Mouse (Mus musculus): ENCODE measurements around the gene Tomm40l. TPM values are rescaled to one million over a fixed set of nuclear protein-coding genes. Genes with fewer than 3 reads are reported as not detected.

Tomm40l gene
- polyA plus RNA-seq, 1 experiment from 2014 or later = 33.9 TPM

DNA sequence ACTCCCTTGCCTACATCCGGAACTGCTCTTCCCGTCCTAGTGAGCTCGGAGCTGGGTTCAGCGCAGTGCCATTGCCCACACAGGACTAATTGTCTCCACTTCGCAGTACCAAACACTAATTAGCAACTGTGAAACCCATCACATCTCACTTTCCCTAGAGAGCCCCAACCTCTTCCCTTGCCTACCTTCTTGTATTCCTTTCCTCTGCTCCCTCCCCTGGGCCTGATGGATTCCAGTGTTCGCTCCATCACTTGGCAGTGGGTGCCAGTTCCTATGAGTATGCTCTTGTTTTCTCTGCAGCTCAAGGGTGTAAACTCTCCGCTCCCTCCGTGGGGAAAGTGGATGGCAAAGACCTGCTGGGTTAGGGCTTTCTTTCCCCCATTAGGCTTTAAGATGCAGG is 36.7 kb downstream of the Tomm40l start:
- H3K4me3 ChIP-seq = no peak overlapping the region
- no peak overlapping the region for H3K4me2 ChIP-seq (replicated peaks)
- 63% methylated on average over 8 of the region's 8 CpGs for WGBS
- H3K9ac ChIP-seq = no peak overlapping the region
- no peaks in the 10 kb centered on the region for H3K9me3 ChIP-seq
- H3K27me3 ChIP-seq = peaks cover 1% of the 10 kb centered on the region; the same call in 1 of the 2 replicates
- no peaks in the 10 kb centered on the region for H3K36me3 ChIP-seq
- H3K4me1 ChIP-seq = peaks cover 22% of the 10 kb centered on the region
- ATAC-seq (ENCODE audit: insufficient number of reproducible peaks, insufficient read depth, low FRiP score, low TSS enrichment) = no peak
- no peak overlapping the region for H3K27ac ChIP-seq

DNA sequence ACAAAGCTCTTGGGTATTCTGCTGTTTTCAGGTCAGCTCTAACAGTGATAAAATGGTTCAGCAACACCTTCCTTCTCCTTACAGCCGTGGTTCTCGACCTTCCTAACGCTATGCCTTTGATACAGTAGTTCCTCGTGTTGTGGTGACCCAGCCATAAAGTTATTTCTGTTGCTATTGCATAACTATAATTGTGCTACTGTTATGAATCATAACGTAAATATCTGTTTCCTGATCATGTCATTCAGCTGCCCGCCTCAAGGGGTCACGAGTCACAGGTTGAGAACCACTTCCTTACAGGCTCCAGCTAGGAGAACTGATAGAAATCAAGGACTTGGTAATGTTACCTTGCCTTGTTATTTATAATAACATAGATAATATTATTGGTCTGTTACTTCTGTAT is 38.0 kb downstream of the Tomm40l start:
- no peak for ATAC-seq (ENCODE audit: insufficient number of reproducible peaks, insufficient read depth, low FRiP score, low TSS enrichment)
- no peak overlapping the region for H3K27ac ChIP-seq
- H3K36me3 ChIP-seq = no peaks in the 10 kb centered on the region
- WGBS = 80% methylated on average over 7 of the region's 7 CpGs
- H3K27me3 ChIP-seq = no peaks in the 10 kb centered on the region
- no peaks in the 10 kb centered on the region for H3K9me3 ChIP-seq
- H3K4me1 ChIP-seq = peaks cover 16% of the 10 kb centered on the region
- H3K4me3 ChIP-seq = no peak overlapping the region
- H3K9ac ChIP-seq = no peak overlapping the region
- H3K4me2 ChIP-seq (replicated peaks) = no peak overlapping the region

DNA sequence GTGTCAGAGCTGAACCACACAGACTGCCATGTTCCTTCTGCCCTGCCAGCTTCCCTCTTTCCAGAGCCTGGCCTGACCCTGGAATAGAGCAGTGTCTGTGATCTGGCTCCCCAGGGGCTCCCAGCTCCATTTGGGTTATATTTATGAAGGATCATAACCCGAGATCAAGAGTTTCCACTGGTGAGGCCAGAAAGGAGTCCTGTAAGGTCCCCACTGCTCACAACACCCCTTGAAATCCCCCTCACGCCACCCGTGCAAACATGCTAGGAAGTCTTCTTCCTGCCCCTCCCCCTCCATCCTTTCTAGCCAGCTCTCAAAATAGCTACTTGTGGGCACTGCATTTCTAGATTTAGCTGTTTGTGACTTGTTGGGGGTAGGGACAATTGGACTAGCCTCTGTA is 38.7 kb downstream of the Tomm40l start:
- Histone ChIP-seq H3K27me3 (no peaks in the 10 kb centered on the region), H3K4me3 (no peak overlapping the region), H3K4me2 (replicated peaks) (no peak overlapping the region), H3K27ac (no peak overlapping the region), H3K4me1 (peaks cover 11% of the 10 kb centered on the region), H3K9ac (no peak overlapping the region), H3K36me3 (no peaks in the 10 kb centered on the region), H3K9me3 (no peaks in the 10 kb centered on the region)
- 62% methylated on average over 3 of the region's 3 CpGs for WGBS
- ATAC-seq (ENCODE audit: insufficient number of reproducible peaks, insufficient read depth, low FRiP score, low TSS enrichment) = no peak

DNA sequence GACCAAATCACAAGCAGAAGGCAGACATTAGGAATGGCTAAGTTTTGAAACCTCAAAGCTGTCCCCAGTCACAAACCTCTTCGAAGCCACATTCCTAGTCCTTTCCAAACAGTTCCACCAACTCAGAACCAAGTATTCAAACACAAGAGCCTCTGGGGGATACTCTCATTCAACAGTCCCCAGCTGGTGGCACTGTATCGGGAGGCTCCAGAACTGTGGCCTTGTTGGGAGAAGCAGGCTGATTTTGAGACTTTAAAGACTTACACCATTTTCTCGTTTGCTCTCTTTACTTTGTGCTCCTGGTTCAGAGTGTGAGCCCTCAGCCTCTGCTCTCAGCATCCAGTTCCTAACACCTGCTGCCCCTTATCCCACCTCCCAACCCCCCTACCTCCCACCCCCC is 39.3 kb downstream of the Tomm40l start:
- Histone ChIP-seq H3K9ac (no peak overlapping the region), H3K9me3 (no peaks in the 10 kb centered on the region), H3K4me2 (replicated peaks) (no peak overlapping the region), H3K4me1 (peaks cover 5% of the 10 kb centered on the region), H3K27ac (no peak overlapping the region), H3K27me3 (no peaks in the 10 kb centered on the region), H3K4me3 (no peak overlapping the region), H3K36me3 (no peaks in the 10 kb centered on the region)
- no peak for ATAC-seq (ENCODE audit: insufficient number of reproducible peaks, insufficient read depth, low FRiP score, low TSS enrichment)
- 74% methylated on average over 3 of the region's 3 CpGs for WGBS

DNA sequence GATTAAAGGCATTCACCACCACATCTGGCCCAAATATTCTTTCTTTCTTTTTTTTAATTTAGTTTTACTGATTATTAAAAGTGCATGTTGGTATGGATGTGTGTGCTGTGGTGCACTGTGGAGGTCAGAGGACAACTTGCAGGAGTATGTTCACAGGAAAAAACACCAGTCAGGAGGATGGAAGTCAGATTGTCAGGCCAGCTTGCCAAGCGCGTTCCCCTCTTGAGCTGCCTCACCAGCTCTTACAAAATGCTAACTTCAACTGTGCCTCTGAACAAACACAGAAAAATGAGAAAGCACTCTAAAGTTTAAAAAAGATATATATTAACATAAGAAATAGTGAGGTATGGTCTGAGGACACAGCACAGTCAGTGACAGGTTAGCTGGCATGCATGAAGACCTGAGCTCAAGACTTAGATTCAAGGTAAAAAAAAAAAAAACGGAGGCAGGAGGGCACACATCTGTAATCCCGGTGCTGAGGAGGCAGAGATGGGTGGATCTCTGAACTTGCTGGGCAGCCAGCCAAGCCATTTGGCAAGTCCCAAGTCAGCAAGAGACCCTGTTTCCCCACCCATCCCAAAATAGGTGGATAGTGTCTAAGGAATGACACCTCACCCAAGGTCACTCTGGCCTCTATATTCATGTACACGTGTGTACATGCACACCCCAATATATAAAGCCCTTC is 42.7 kb downstream of the Tomm40l start:
- H3K9me3 ChIP-seq = no peaks in the 10 kb centered on the region
- no peaks in the 10 kb centered on the region for H3K4me1 ChIP-seq
- 74% methylated on average over 5 of the region's 5 CpGs for WGBS
- no peak overlapping the region for H3K27ac ChIP-seq
- no peaks in the 10 kb centered on the region for H3K27me3 ChIP-seq
- H3K9ac ChIP-seq = no peak overlapping the region
- H3K36me3 ChIP-seq = no peaks in the 10 kb centered on the region
- ATAC-seq (ENCODE audit: insufficient number of reproducible peaks, insufficient read depth, low FRiP score, low TSS enrichment) = no peak
- H3K4me2 ChIP-seq (replicated peaks) = no peak overlapping the region
- no peak overlapping the region for H3K4me3 ChIP-seq

DNA sequence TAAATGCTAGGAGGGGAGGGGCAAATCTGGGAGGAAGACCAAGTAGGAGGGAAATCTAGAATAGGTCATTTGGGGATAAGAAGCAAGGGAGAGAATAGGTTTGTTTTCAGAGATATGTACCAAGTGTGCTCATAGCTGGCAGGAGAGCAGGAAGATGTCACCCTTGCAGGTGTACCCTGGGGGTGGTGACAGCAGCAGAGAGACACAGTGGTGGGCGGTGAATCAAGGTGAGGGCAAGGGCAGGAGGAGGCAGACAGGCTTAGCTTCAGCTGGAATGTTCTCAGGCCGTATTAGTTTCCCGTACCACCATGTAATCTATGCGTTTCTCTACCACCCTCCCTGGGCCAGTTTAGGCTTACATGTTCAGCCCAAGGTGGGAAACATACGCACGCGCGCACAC is 49.5 kb downstream of the Tomm40l start:
- no peak for ATAC-seq (ENCODE audit: insufficient number of reproducible peaks, insufficient read depth, low FRiP score, low TSS enrichment)
- H3K9me3 ChIP-seq = no peaks in the 10 kb centered on the region
- no peaks in the 10 kb centered on the region for H3K4me1 ChIP-seq
- no peaks in the 10 kb centered on the region for H3K36me3 ChIP-seq
- 96% methylated on average over 8 of the region's 8 CpGs for WGBS
- H3K27me3 ChIP-seq = no peaks in the 10 kb centered on the region
- no peak overlapping the region for H3K27ac ChIP-seq
- no peak overlapping the region for H3K4me3 ChIP-seq
- H3K4me2 ChIP-seq (replicated peaks) = no peak overlapping the region
- H3K9ac ChIP-seq = no peak overlapping the region

DNA sequence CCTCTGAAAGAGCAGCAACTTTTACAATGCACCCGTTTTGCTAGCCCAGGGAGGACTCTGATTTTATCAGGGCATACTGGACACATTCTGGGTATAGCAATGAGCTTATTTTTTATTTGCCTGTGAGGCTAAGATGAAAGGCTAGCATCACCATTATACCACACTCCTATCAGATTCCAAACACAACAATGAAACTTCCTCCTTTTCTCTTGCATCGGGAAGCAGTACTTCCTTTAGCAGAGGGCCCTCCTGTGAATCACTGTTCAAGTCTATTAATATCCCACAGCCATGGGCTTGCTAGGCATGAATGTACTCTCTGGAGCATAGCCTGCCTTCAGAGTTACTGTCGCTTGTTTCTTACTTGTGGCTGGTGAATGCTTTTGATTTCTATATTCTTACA is 51.2 kb downstream of the Tomm40l start:
- Histone ChIP-seq H3K9me3 (no peaks in the 10 kb centered on the region), H3K36me3 (no peaks in the 10 kb centered on the region), H3K27me3 (no peaks in the 10 kb centered on the region), H3K4me3 (no peak overlapping the region), H3K4me2 (replicated peaks) (no peak overlapping the region), H3K4me1 (no peaks in the 10 kb centered on the region), H3K27ac (no peak overlapping the region), H3K9ac (no peak overlapping the region)
- WGBS = 62% methylated on average over 3 of the region's 3 CpGs
- ATAC-seq (ENCODE audit: insufficient number of reproducible peaks, insufficient read depth, low FRiP score, low TSS enrichment) = no peak

DNA sequence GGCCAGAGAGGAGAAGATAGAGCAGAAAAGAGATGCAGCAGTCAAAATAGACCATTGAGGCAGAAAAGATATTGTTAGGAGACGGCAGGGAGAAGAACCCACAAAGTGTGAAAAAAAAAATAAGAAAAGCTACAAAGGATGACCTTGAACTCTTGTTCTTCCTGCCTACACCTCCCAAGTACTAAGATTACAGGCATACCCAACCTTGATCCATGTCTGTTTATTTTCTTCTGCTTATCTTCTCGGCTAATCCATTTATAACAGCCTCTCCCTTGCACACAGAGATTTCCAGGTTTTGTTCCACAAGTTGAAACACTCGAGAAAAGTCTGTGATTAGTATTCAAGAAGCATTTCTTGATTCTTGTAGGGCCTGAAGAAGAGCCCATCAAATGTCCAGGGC is 52.4 kb downstream of the Tomm40l start:
- Histone ChIP-seq H3K27me3 (no peaks in the 10 kb centered on the region), H3K9ac (no peak overlapping the region), H3K4me3 (no peak overlapping the region), H3K36me3 (no peaks in the 10 kb centered on the region), H3K4me1 (no peaks in the 10 kb centered on the region), H3K27ac (no peak overlapping the region), H3K9me3 (no peaks in the 10 kb centered on the region), H3K4me2 (replicated peaks) (no peak overlapping the region)
- ATAC-seq (ENCODE audit: insufficient number of reproducible peaks, insufficient read depth, low FRiP score, low TSS enrichment) = no peak
- WGBS = 58% methylated on average over 3 of the region's 3 CpGs

DNA sequence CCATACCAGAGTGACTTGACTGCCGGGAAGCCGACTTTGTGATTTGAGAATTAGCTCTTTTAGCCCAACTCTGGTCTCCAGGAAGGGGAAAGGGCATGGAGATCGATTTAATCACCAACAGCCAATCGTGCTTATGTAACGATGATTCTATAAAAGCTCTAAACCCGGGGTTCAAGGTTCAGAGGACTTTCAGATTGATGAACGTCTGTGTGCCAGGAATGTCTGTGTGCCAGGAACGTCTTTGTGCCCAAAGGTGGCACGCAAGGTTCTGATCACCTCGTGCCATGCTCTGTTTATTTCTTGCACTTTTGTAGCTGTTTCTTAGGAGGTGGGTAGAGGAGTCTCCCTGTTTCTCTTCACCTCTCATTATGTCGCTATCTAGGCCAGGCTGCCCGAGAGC is 53.4 kb downstream of the Tomm40l start:
- Histone ChIP-seq H3K4me2 (replicated peaks) (no peak overlapping the region), H3K36me3 (no peaks in the 10 kb centered on the region), H3K9ac (no peak overlapping the region), H3K4me3 (no peak overlapping the region), H3K27ac (no peak overlapping the region), H3K9me3 (no peaks in the 10 kb centered on the region), H3K4me1 (no peaks in the 10 kb centered on the region), H3K27me3 (no peaks in the 10 kb centered on the region)
- 86% methylated on average over 12 of the region's 12 CpGs for WGBS
- no peak for ATAC-seq (ENCODE audit: insufficient number of reproducible peaks, insufficient read depth, low FRiP score, low TSS enrichment)

Other genes with a start within 250 kb of the Tomm40l start
- gene Fcgr2b, start 246.0 kb downstream of the Tomm40l start, polyA plus RNA-seq (2016; fragmentation: Nextera tagmentation; extraction: Ambion mirVana) = 0.32 and 0.38 TPM in 2 replicates
- gene Fcgr4, start 203.6 kb downstream of the Tomm40l start, polyA plus RNA-seq (2016; fragmentation: Nextera tagmentation; extraction: Ambion mirVana) = 0.13 TPM in 1 of 2 replicates, not detected in the other
- 6.0 and 6.5 TPM in 2 replicates for gene Fcgr3, start 157.6 kb downstream of the Tomm40l start, polyA plus RNA-seq (2016; fragmentation: Nextera tagmentation; extraction: Ambion mirVana)
- gene Cfap126, start 108.6 kb downstream of the Tomm40l start, polyA plus RNA-seq (2016; fragmentation: Nextera tagmentation; extraction: Ambion mirVana) = 1.4 and 1.8 TPM in 2 replicates
- gene Sdhc, start 71.9 kb downstream of the Tomm40l start, polyA plus RNA-seq (2016; fragmentation: Nextera tagmentation; extraction: Ambion mirVana) = 210 and 216 TPM in 2 replicates
- 4.5 and 4.7 TPM in 2 replicates for gene Mpz, start 71.8 kb downstream of the Tomm40l start, polyA plus RNA-seq (2016; fragmentation: Nextera tagmentation; extraction: Ambion mirVana)
- 9.2 and 9.3 TPM in 2 replicates for gene Pcp4l1, start 26.2 kb downstream of the Tomm40l start, polyA plus RNA-seq (2016; fragmentation: Nextera tagmentation; extraction: Ambion mirVana)
- 0.08 and 0.26 TPM in 2 replicates for gene Nr1i3, start 8.5 kb downstream of the Tomm40l start, polyA plus RNA-seq (2016; fragmentation: Nextera tagmentation; extraction: Ambion mirVana)
- 3.5 and 3.7 TPM in 2 replicates for gene Apoa2, start 2.5 kb upstream of the Tomm40l start, polyA plus RNA-seq (2016; fragmentation: Nextera tagmentation; extraction: Ambion mirVana)
- 23.3 and 23.6 TPM in 2 replicates for gene Fcer1g, start 11.9 kb upstream of the Tomm40l start, polyA plus RNA-seq (2016; fragmentation: Nextera tagmentation; extraction: Ambion mirVana)
- gene Adamts4, start 27.9 kb upstream of the Tomm40l start, polyA plus RNA-seq (2016; fragmentation: Nextera tagmentation; extraction: Ambion mirVana) = 18.2 and 18.6 TPM in 2 replicates
- 236 and 243 TPM in 2 replicates for gene Ndufs2, start 28.9 kb upstream of the Tomm40l start, polyA plus RNA-seq (2016; fragmentation: Nextera tagmentation; extraction: Ambion mirVana)
- gene B4galt3, start 47.8 kb upstream of the Tomm40l start, polyA plus RNA-seq (2016; fragmentation: Nextera tagmentation; extraction: Ambion mirVana) = 86.0 and 89.3 TPM in 2 replicates
- 75.4 and 79.1 TPM in 2 replicates for gene Ppox, start 58.7 kb upstream of the Tomm40l start, polyA plus RNA-seq (2016; fragmentation: Nextera tagmentation; extraction: Ambion mirVana)
- gene Usp21, start 65.5 kb upstream of the Tomm40l start, polyA plus RNA-seq (2016; fragmentation: Nextera tagmentation; extraction: Ambion mirVana) = 135 and 139 TPM in 2 replicates
- 102 and 105 TPM in 2 replicates for gene Ufc1, start 72.5 kb upstream of the Tomm40l start, polyA plus RNA-seq (2016; fragmentation: Nextera tagmentation; extraction: Ambion mirVana)
- gene Dedd, start 106.6 kb upstream of the Tomm40l start, polyA plus RNA-seq (2016; fragmentation: Nextera tagmentation; extraction: Ambion mirVana) = 54.5 and 61.8 TPM in 2 replicates
- 43.6 and 44.8 TPM in 2 replicates for gene Nit1, start 123.1 kb upstream of the Tomm40l start, polyA plus RNA-seq (2016; fragmentation: Nextera tagmentation; extraction: Ambion mirVana)
- gene Pfdn2, start 123.2 kb upstream of the Tomm40l start, polyA plus RNA-seq (2016; fragmentation: Nextera tagmentation; extraction: Ambion mirVana) = 118 and 127 TPM in 2 replicates
- 1.0 and 1.8 TPM in 2 replicates for gene Klhdc9, start 138.3 kb upstream of the Tomm40l start, polyA plus RNA-seq (2016; fragmentation: Nextera tagmentation; extraction: Ambion mirVana)
- 7.5 and 8.7 TPM in 2 replicates for gene Nectin4, start 147.6 kb upstream of the Tomm40l start, polyA plus RNA-seq (2016; fragmentation: Nextera tagmentation; extraction: Ambion mirVana)
- 0.97 and 1.1 TPM in 2 replicates for gene Arhgap30, start 166.4 kb upstream of the Tomm40l start, polyA plus RNA-seq (2016; fragmentation: Nextera tagmentation; extraction: Ambion mirVana)
- gene Usf1, start 188.8 kb upstream of the Tomm40l start, polyA plus RNA-seq (2016; fragmentation: Nextera tagmentation; extraction: Ambion mirVana) = 119 and 125 TPM in 2 replicates
- 5.8 and 7.6 TPM in 2 replicates for gene Tstd1, start 196.4 kb upstream of the Tomm40l start, polyA plus RNA-seq (2016; fragmentation: Nextera tagmentation; extraction: Ambion mirVana)
- gene F11r, start 215.0 kb upstream of the Tomm40l start, polyA plus RNA-seq (2016; fragmentation: Nextera tagmentation; extraction: Ambion mirVana) = 31.8 and 35.2 TPM in 2 replicates